Mouse (Mus musculus): ENCODE results near the gene Slc22a15. TPM values are rescaled to one million over a fixed set of nuclear protein-coding genes. Genes with fewer than 3 reads are reported as not detected.
A peak's percentile ranks its signal among the peaks of the same experiment; 100 is the strongest.

Gene Slc22a15
- total RNA-seq, 2 experiments from 2014 or later: 7.5 to 7.7 TPM

DNA sequence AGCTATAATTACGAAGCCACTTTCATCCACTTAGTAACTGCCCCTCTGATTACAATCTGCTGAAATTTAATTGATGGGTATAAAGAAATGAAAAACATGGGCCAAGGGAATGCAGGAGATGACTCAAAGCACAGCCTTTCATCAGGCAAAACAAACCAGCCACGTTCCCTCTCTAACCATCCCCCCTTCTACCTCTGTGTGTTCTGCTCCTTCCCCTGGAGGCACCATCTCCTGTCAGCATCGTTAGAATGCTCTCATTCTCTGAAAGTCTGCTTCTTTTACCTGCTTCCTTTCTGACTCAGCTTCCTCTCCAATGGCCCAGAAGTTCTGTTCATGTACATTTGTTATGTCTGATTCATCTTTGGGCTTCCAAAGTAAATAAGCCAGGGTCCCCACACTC, 6.6 kb downstream of the Slc22a15 start:
- no peak for DNase-seq (ENCODE audit: low spot score in 2 of 2)

DNA sequence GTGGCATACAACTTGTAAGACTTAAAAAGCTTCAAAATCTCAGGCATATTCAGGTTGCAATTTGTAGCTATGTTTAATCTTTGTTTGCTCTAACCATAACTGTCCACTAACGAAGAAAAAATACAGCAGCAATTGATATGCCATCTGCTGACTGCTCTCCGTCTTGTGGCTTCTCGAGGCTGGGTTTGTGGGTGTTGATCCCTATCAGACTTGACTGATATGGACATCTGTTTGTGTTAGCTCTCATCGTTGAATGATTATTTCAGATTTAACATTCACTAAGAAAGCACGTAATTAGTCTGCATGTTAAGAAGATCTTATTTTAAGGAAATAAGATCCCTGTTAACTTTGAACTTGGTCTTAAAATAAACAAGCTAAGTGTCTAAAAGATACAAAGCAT, 7.7 kb downstream of the Slc22a15 start:
- no peak for DNase-seq (ENCODE audit: low spot score in 2 of 2)

DNA sequence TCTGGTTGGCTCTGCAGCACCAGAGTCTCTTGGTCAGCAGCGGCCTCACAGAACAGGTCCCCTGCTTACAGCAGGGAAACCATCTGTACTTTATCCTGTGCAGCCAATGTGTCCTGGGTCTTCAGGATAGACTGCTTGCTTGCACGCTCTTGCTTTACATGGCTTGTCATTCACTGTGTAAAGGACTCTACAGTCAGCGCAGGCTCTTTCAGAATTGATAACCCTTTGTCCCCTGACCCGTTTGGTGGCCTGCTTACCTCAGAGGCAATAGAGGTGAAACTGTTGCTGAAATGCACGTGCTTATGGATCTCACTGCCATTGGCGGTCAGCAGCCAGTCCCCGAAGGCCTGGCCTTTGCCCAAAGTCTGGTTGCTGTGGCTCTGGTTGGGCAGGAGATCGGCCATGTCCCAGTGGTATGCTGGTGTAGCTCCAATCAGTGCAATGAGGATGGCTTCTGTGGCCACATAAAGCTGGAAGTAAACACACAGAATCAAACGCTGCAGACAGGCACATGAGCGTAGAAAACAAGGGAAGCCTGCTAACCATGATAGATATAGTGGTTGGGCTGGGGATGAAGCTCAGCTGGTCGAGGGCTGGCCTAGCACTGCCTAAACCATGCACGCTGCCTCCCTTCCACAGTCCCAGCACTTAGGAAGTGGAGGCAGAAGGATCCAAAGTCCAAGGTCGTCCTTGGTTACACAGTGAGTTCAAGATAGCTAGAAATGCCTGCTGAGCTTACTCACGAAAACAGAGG, 9.0 kb downstream of the Slc22a15 start:
- peak in 1 of 2 experiments; percentile 19 for DNase-seq (ENCODE audit: low spot score in 2 of 2)

DNA sequence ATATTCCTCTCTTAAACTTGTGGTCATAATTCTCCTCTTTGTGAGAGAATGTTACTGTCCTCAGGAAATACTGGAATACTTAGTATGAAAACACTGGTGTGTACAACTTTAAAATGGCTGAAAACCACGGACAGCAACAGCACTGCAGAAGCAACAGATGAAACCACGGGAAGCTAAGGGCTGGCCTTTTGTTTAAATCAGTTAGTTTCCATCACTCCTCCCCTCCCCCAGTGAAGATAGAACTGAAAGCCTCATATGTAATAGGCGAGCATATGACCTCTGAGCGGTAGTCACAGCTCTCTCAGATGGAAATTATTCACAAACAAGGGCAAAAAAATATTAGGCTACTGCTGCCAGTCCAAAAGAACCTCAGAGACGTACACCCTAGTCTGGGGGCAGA, 10.0 kb downstream of the Slc22a15 start:
- DNase-seq (ENCODE audit: low spot score in 2 of 2): no peak

DNA sequence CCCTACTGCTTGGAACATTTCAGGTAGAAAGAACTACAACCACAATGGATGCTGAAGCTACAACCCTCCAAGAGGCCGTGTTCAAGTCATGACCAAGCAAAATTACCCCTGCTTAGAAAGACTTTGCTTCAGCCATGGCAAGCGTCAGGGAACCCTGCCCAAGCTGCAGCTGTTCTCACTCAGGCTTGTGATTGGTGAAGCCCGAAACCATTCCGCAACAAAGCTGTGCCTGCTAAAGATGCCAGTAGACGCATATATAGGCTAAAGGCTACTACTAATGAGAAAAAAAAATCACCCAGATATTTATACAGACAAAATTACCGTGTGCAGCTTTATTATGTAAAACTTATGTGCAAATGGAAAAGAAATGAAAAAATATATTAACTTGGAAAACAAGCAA, 12.2 kb downstream of the Slc22a15 start:
- DNase-seq (ENCODE audit: low spot score in 2 of 2): no peak

DNA sequence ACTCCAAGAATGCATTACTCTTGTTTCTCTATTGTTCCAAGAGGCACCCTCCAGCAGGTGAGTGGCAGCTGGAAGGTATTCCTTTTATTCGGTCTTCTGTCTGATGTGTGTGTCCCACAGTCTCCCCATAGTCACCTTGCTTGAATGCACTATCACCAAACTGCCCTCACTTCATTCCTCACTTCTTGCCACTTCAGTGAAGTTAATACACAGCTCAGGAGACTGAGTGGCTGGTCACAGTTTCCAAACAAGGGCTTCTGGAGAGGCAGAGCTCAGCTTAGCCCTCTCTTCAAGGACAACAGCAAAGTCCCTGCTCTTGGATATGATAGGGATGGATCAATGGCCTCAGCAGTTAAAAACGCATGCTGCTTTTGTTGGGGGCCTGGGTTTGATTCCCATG, 17.2 kb downstream of the Slc22a15 start:
- DNase-seq (ENCODE audit: low spot score in 2 of 2): no peak

DNA sequence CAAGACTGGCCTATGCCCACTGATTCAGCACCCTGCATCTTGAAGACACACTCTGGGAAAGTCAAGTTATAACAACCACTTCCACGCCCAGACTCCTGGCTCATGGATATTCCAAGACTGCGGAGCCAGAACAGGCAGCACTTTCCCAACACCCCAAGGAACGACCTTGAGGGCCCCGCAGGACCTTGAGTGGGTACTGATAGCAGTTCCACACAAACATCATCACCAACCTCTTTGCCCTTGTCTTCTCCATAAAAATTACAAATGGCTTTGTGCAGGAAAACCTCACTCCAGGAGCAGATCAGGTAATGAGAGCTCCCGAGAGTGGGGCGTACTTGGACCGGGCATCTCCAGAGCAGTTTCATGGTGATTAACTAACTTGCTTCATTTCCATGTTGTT, 19.5 kb downstream of the Slc22a15 start:
- no peak for DNase-seq (ENCODE audit: low spot score in 2 of 2)

DNA sequence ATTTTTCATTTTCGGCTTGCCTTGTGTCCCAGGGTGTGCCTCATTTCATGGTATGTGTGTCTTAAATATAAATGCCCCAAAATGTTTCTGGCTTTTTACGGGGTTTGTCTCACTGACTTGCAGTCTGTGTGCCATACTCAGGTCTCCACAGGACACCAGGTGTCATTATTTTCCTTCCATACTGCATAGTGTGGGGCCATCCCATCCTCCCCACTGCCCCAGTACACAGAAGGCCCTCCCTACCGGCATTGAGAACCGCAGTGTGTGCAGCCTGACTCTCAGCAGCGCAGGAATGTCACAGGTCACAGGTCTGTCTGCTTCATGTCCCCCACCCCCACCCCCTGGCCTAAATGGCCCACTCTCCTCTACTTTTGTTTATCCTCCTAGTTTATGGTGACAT, 21.2 kb downstream of the Slc22a15 start:
- no peak for DNase-seq (ENCODE audit: low spot score in 2 of 2)

DNA sequence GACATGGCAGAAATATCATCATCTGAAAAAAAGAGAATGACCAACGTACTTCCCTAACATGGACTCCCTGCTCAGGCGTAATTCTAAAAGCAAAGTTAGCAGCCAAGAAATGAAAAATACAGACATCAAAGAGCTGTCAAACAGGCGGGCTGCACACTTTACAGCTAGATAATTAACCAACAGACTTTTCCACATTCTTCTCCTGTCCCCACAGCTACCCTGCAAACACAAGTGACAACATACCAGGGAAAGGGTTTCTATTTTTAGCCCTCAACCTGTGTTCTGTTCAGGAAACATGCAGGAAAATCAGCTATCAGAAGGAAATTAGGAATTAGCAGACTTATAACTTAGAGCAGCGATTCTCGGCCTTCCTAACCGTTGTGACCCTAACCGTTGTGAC, 21.9 kb downstream of the Slc22a15 start:
- no peak for DNase-seq (ENCODE audit: low spot score in 2 of 2)

DNA sequence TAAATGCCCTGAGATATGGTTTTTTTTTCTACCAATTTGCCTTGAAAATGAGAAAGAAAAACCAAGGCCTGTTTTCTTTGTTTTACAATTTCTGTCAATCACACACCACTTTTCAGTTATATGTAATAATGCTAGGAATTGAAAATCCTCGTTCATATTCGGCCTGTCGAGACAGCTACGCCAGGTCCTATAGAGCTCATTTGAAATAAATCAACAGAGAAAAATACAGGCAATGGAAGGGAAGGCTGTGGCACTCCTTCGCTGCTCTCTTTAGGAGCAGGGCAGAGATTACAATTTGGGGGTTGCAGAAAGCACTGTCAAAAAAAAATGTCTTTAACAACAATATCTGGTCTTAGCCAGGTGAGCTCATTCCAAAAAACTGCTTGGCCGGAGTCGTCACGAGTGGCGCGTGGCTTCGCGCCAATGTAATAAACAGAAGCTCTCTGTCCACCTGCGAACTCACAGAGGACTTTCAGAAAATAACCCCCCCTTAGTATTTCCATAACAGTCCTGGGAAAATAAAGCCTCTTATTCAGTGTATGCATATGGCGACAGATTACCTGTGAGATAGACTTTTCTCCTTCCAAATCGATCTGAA, 26.8 kb downstream of the Slc22a15 start:
- DNase-seq (ENCODE audit: low spot score in 2 of 2): no peak

DNA sequence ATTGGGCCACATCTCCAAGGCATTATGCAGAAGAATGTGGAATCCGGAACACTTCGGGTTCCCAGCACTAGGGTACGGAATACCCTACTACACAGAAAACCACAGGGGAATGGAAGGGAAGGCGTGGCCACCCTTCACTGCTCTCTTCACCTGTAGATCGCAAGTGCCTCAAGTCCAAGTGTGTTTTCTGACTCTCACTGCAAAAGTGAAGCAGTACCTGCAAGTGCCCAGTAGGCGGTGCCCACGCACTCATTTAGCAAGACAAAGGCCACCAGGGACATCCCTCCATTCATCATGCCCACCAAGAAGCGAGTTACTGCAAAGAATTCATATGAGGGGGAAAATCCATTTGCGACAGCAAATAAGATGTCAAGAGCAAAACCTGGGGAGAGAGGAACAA, 27.4 kb downstream of the Slc22a15 start:
- peak; percentile 18 to 58 for DNase-seq (ENCODE audit: low spot score in 2 of 2)

DNA sequence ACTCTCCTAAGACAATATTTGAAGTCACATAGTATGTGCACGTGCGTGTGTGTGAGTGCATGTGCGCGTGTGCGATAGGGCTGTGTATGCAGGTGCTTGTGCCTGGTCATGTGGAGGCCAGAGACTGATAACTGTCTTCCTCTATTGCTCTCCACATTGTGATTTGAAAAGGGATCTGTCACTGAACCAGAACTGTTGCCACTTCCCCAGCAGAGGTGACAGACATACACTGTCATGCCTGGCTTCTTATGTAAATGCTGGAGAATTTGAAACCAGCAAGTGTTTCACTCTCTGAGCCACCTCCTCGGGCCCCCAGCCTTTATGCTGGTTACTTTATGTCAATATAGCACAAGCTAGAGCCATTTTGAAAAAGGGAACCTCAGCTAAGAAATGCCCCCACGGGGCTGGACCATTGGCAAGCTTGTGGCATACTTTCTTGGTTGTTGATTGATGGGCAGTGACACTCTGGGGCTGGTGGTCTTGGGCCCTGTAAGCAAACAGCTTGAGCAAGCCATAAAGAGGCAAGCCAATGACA, 28.8 kb downstream of the Slc22a15 start:
- no peak for DNase-seq (ENCODE audit: low spot score in 2 of 2)

DNA sequence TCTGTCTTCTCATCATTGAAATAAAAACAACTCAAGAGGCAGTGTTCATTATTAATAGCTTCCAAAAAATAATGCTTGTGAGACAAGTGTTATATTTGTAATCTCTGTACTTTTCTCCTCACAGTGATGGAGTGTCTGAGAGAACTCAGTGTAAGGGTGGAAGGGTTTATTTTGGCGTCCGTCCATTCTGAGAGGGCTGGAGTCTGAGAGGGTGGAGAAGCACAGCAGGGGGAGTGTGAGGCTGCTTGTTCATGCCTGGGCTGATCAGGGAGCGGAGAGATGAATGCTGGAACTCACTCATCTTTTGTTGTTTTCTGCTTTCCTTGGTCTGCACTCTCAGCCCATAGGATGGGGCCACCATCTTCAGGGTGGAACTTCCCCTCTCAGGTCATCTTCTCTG, 38.7 kb downstream of the Slc22a15 start:
- DNase-seq (ENCODE audit: low spot score in 2 of 2): no peak

DNA sequence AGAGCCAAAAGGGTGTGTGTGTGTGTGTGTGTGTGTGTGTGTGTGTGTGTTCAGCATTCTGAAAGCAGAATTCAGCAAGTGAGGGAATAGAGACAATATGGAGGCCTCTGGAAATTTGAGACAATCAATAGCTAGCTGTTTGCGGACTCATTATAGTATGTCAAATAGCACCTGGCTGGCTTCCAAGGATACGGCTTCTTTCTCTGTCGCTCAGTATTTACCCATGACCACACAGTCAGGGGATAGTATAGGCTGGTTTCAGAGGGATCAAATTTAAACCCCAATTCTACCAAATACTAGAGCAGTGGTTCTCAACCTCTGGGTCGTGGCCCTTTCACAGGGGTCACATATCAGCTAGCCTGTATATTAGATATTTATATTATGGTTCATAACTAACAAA, 39.2 kb downstream of the Slc22a15 start:
- DNase-seq (ENCODE audit: low spot score in 2 of 2): no peak

DNA sequence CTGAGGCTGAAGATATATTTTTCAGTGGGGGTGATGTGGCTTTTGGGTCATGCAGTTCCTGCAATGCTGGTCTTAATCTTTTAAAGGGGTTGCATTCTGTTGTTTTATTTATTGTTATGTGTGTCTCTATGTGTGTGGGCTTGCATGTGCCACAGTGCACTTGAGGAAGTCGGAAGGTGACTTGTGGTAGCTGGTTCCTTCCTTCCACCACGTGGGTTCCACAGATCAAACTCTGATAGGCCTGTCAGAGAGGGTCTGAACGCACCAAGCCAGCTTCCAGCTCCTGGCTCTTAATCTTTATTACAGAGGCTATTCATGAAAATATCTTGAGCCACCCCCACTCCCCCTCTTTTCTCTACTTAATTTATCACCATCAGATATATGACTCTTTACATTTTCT, 40.4 kb downstream of the Slc22a15 start:
- no peak for DNase-seq (ENCODE audit: low spot score in 2 of 2)

DNA sequence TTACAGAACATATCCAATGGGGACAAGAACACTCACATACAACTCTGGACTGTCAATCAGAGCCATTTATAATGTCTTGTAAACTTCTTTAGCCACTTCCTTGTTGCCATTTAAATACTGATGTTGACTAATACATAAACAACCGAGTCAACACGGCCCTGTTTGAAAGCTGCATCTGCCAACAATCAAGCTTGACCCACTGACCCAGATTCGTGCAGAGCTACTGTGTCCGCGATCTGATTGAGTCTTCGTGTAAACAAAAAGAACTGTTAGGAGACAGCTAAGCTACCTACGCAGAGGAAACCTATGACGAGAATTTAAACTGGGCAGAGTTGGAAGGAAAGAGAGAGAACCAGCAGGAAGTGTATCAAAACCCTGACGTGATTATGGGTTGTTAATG, 42.5 kb downstream of the Slc22a15 start:
- no peak for DNase-seq (ENCODE audit: low spot score in 2 of 2)

DNA sequence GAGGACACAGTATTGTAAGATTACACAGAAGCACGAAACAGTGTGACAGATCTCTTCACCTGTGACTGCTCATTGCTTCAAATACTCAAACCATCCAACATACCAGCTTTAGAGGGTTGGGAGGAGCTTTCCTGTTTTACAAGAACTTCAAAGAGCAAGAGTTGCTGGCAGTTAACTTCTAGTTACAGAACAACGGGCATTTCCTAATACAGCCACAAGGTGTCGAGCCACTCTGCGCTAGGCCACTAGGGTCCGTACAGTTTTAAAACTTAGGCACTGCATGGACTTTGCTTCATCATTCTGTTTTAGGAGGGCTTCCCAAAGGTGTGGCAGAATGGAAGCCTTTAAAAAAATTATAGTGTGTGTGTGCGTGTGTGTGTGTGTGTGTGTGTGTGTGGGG, 43.4 kb downstream of the Slc22a15 start:
- no peak for DNase-seq (ENCODE audit: low spot score in 2 of 2)

DNA sequence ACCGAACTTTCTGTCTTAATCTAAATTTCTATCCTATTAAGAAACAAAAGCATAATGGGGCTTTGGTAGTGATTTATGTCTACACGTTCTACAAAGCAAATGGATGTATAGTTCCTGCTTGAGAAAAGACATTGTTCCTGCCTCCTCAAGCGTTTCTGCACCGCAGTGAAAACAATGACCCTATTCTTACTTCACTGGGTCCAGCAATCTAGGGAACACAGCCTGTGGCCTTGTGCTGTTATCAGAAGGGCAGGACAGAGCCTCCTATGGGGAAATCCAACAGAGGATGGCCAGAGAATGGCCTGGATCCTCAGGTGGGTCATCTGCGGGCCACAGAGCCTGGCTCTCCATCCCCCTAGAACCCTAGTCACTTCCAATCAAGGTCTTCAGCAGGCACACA, 46.1 kb downstream of the Slc22a15 start:
- no peak for DNase-seq (ENCODE audit: low spot score in 2 of 2)

DNA sequence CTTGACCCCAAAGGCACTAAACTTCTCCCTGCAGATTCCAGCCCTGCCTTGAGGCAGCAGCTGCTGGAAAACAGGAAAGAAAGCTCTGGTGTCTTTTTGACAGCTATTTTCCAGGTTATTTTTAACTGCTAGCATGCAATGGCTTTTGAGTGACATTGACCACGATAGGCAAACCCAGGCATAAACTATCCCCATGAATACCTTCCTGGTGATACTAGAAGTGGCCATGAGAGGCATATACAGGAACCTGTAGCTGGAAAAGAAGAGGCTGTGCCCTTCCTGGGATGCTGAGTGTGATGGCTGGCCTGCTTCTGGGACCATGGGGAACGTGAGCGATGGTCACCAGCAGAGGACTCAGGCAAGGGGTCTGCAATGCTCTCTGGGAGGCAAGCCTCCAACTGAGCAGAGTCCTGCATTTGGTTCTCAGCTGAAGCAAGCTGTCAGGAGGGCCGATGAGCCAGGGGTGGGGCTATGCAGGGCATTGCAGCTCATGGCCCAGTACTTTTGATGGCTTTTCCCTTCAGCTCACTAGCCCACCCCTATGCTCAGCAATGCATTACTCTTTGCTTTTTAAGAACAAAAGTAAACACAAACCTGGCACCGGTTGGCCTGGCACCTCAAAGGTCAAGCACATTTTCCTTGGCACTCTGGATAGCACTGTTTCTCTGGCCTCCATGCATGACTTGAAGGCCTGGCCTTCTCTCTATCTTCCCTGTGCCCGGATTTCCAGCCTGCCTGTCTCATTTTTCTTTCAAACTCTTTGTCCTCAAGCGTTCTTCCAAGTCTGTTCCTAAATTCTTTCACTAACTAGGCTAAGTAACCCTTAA, 47.6 kb downstream of the Slc22a15 start:
- DNase-seq (ENCODE audit: low spot score in 2 of 2): no peak

DNA sequence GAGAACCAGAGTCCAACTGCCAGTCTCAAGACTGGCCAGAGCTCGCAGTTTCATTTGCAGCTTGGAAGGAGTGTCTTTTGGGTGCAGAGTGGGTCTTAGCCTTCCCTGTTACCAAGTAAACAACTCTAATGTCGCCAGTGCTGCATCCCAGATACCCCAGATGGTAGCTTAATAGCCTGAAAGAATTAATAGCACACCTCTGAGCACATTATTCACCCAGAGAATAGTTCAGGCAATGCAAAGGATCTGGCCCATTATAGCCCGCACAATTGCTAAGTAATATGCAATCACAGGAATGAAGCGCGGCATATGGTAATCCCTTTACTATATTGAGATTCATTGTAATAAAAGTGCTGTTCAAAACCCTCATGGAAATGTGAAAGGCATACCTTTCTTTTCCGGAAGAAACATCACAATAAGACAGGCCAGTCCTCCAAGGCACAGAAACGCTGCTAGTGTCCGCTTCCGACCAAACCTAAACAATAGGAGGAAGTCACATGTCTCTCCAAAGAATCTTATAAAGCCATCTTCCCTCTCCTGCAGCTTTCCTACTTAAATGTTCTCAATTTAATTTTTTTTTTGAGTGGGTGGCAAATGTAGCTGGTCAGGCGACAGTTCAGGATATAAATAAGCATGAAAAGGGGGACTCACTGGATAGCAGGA, 48.9 kb downstream of the Slc22a15 start:
- no peak for DNase-seq (ENCODE audit: low spot score in 2 of 2)

DNA sequence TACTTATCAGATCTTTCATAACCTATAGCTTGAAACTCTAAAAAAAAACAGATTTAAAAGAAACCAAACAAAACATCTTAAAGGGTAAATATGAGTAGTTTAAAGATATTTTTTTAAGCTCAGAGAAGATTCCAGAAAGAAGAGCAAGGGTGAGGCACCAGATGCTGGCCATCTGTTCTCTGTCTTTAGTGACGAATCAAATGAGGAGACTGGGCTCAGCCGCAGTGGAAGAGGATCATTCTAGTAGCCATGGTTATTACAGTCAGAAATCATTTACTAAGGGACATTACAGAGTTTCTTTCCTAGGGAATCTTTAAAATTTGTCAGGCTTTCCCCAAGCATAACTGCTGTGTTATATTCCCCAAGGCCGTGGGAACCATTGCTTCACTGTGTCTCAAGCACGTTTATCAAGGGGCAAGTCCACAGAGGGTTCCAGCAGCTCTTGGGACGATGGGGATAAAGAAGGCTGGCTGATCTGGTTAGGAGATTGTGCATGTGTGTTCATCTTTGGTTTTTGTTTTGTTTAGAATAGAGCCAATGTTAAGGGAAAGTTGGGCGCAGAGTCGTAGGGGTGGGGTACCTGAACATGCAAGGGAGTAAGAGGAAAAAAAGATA, 51.1 kb downstream of the Slc22a15 start:
- no peak for DNase-seq (ENCODE audit: low spot score in 2 of 2)

Measured in adrenal gland, postnatal 4 days (tissue).